Mouse (Mus musculus) embryonic facial prominence, embryonic 13.5 days (tissue): ENCODE data around the gene Hnrnpa0. TPM values are rescaled to one million over a fixed set of nuclear protein-coding genes. Genes with fewer than 3 reads are reported as not detected.

Experiments
- ATAC-seq: fragments of 200-750 bp; cut with Nextera tagmentation; 2 replicates; pipeline ENCODE4 v1.8.0; 2017; ENCODE audit warnings: low read depth; ENCODE audit not compliant: insufficient number of reproducible peaks, insufficient read depth, low FRiP score, low TSS enrichment
- H3K27ac ChIP-seq: fragments of 300-500 bp; sonication (generic); 2 replicates; pipeline ENCODE4 v1.5.1; 2015; ENCODE audit warnings: moderate library complexity, mild to moderate bottlenecking, inconsistent platforms
- H3K27me3 ChIP-seq: fragments of 300-500 bp; sonication (generic); 2 replicates; pipeline ENCODE4 v1.6.1; 2015; ENCODE audit warnings: mild to moderate bottlenecking, inconsistent platforms
- H3K36me3 ChIP-seq: fragments of 300-500 bp; sonication (generic); 2 replicates; pipeline ENCODE4 v1.6.1; 2015; ENCODE audit warnings: mild to moderate bottlenecking, inconsistent platforms
- H3K4me1 ChIP-seq: fragments of 300-500 bp; sonication (generic); 2 replicates; pipeline ENCODE4 v1.6.1; 2015; ENCODE audit warnings: inconsistent platforms
- H3K4me2 ChIP-seq: fragments of 300-500 bp; sonication (generic); 2 replicates; pipeline ENCODE4 v1.6.1; 2015; ENCODE audit warnings: moderate library complexity, mild to moderate bottlenecking, inconsistent platforms
- H3K4me3 ChIP-seq: fragments of 300-500 bp; sonication (generic); 2 replicates; pipeline ENCODE4 v1.5.1; 2015; ENCODE audit warnings: mild to moderate bottlenecking, inconsistent platforms
- H3K9ac ChIP-seq: fragments of 300-500 bp; sonication (generic); 2 replicates; pipeline ENCODE4 v1.6.1; 2015; ENCODE audit warnings: mild to moderate bottlenecking, inconsistent platforms
- H3K9me3 ChIP-seq: fragments of 300-500 bp; sonication (generic); 2 replicates; pipeline ENCODE4 v1.6.1; 2016; ENCODE audit warnings: inconsistent platforms
- WGBS: fragments of 180-500 bp; shearing (Covaris S2); methylation state at CpG from one replicate; pipeline ENCODE4 v1.1.7; 2015; ENCODE audit warnings: mixed read lengths; 5-methylcytosine and 5-hydroxymethylcytosine counted together
- polyA plus RNA-seq: library from polyadenylated mRNA; unstranded; fragments of >200 nt; fragmentation: Nextera tagmentation; extraction: Ambion mirVana; gene quantifications from 2 replicates; pipeline ENCODE4 v1.2.1, GENCODE M21; 2015

Hnrnpa0 gene
- polyA plus RNA-seq, result 58.5 and 64.2 TPM in 2 replicates

GRCm38 (mm10) chr13:58128396-58128767, at the start of gene Hnrnpa0:
Hnrnpa0 (minus strand) TSS chr13:58128556.
- Histone ChIP-seq H3K4me1 (peaks cover 26% of the 10 kb centered on the region), H3K27ac (peak within 1 kb of the TSS; percentile 99), H3K27me3 (no peaks in the 10 kb centered on the region), H3K4me2 (peak within 1 kb of the TSS; percentile 74), H3K4me3 (peak within 1 kb of the TSS; percentile 98), H3K9me3 (no peaks in the 10 kb centered on the region), H3K9ac (peak within 1 kb of the TSS; percentile 100), H3K36me3 (peaks cover 3% of the 10 kb centered on the region)
- under 1% methylated on average over 38 of the region's 62 CpGs for WGBS
- peak; percentile 93 for ATAC-seq

GRCm38 (mm10) chr13:58177511-58178208, 49.3 kb upstream of the Hnrnpa0 start:
- 92% methylated on average over 9 of the region's 9 CpGs for WGBS
- Histone ChIP-seq H3K9me3 (no peaks in the 10 kb centered on the region), H3K4me2 (no peak overlapping the region), H3K4me3 (no peak overlapping the region), H3K9ac (no peak overlapping the region), H3K4me1 (no peaks in the 10 kb centered on the region), H3K36me3 (peaks cover 82% of the 10 kb centered on the region), H3K27ac (no peak overlapping the region), H3K27me3 (no peaks in the 10 kb centered on the region)
- no peak for ATAC-seq

- ATAC-seq, result no peak
- no peak overlapping the region for H3K4me3 ChIP-seq
- H3K9ac ChIP-seq, result no peak overlapping the region
- WGBS, result 94% methylated on average over 3 of the region's 3 CpGs
- no peak overlapping the region for H3K27ac ChIP-seq
- H3K4me2 ChIP-seq, result no peak overlapping the region
- no peaks in the 10 kb centered on the region for H3K4me1 ChIP-seq
- H3K36me3 ChIP-seq, result peaks cover 75% of the 10 kb centered on the region
- no peaks in the 10 kb centered on the region for H3K27me3 ChIP-seq
- H3K9me3 ChIP-seq, result no peaks in the 10 kb centered on the region
These were observed 47.7 kb upstream of the Hnrnpa0 start for GRCm38 (mm10) chr13:58176105-58176504.

GRCm38 (mm10) chr13:58168119-58168518, 39.8 kb upstream of the Hnrnpa0 start:
- Histone ChIP-seq H3K4me1 (no peaks in the 10 kb centered on the region), H3K27me3 (no peaks in the 10 kb centered on the region), H3K27ac (no peak overlapping the region), H3K4me3 (no peak overlapping the region), H3K9ac (no peak overlapping the region), H3K36me3 (peaks cover 51% of the 10 kb centered on the region), H3K4me2 (no peak overlapping the region), H3K9me3 (no peaks in the 10 kb centered on the region)
- ATAC-seq, result no peak

- Histone ChIP-seq H3K4me3 (no peak overlapping the region), H3K27me3 (no peaks in the 10 kb centered on the region), H3K9me3 (0 out of 2 replicates have a peak, but pooled peaks cover 3% of the 10 kb centered on the region), H3K36me3 (peaks cover 55% of the 10 kb centered on the region), H3K9ac (no peak overlapping the region), H3K4me2 (no peak overlapping the region), H3K27ac (no peak overlapping the region), H3K4me1 (peaks cover 2% of the 10 kb centered on the region; the same call in 1 of the 2 replicates)
- no peak for ATAC-seq
- 93% methylated on average over 12 of the region's 12 CpGs for WGBS
These were observed 35.0 kb upstream of the Hnrnpa0 start for GRCm38 (mm10) chr13:58163343-58163742.

- 97% methylated on average over 15 of the region's 15 CpGs for WGBS
- Histone ChIP-seq H3K9ac (no peak overlapping the region), H3K4me2 (no peak overlapping the region), H3K4me1 (peaks cover 8% of the 10 kb centered on the region; the same call in 1 of the 2 replicates), H3K9me3 (0 out of 2 replicates have a peak, but pooled peaks cover 3% of the 10 kb centered on the region), H3K27me3 (no peaks in the 10 kb centered on the region), H3K27ac (no peak overlapping the region), H3K36me3 (peaks cover 47% of the 10 kb centered on the region), H3K4me3 (no peak overlapping the region)
- no peak for ATAC-seq
These were observed 32.4 kb upstream of the Hnrnpa0 start for GRCm38 (mm10) chr13:58160761-58161160.

GRCm38 (mm10) chr13:58158099-58158912, 29.9 kb upstream of the Hnrnpa0 start:
- Histone ChIP-seq H3K9ac (peak overlapping the region; percentile 79), H3K4me2 (peak overlapping the region; percentile 95), H3K36me3 (peaks cover 33% of the 10 kb centered on the region), H3K27ac (peak overlapping the region; percentile 60; the same call in 1 of the 2 replicates), H3K4me3 (peak overlapping the region; percentile 68), H3K27me3 (no peaks in the 10 kb centered on the region), H3K9me3 (0 out of 2 replicates have a peak, but pooled peaks cover 3% of the 10 kb centered on the region), H3K4me1 (peaks cover 8% of the 10 kb centered on the region; the same call in 1 of the 2 replicates)
- ATAC-seq, result peak; percentile 39; the same call in 1 of the 2 replicates
- 10% methylated on average over 16 of the region's 16 CpGs for WGBS

GRCm38 (mm10) chr13:58157447-58158098, 29.2 kb upstream of the Hnrnpa0 start, which contains the start of gene Idnk:
Idnk (plus strand) TSS chr13:58157649.
- Histone ChIP-seq H3K9me3 (0 out of 2 replicates have a peak, but pooled peaks cover 3% of the 10 kb centered on the region), H3K4me3 (peak within 1 kb of the TSS; percentile 68), H3K27me3 (no peaks in the 10 kb centered on the region), H3K36me3 (peaks cover 28% of the 10 kb centered on the region), H3K9ac (peak within 1 kb of the TSS; percentile 79), H3K4me2 (peak within 1 kb of the TSS; percentile 95), H3K27ac (peak within 1 kb of the TSS; percentile 60; the same call in 1 of the 2 replicates), H3K4me1 (peaks cover 8% of the 10 kb centered on the region; the same call in 1 of the 2 replicates)
- WGBS, result under 1% methylated on average over 30 of the region's 30 CpGs
- ATAC-seq, result peak; percentile 74

- Histone ChIP-seq H3K4me2 (peak overlapping the region; percentile 95), H3K9ac (peak overlapping the region; percentile 79), H3K27ac (no peak overlapping the region), H3K4me1 (peaks cover 8% of the 10 kb centered on the region; the same call in 1 of the 2 replicates), H3K27me3 (no peaks in the 10 kb centered on the region), H3K36me3 (peaks cover 25% of the 10 kb centered on the region), H3K4me3 (peak overlapping the region; percentile 68), H3K9me3 (0 out of 2 replicates have a peak, but pooled peaks cover 3% of the 10 kb centered on the region)
- 21% methylated on average over 8 of the region's 8 CpGs for WGBS
- ATAC-seq, result no peak
These were observed 28.7 kb upstream of the Hnrnpa0 start for GRCm38 (mm10) chr13:58157036-58157435.

- peaks cover 8% of the 10 kb centered on the region; the same call in 1 of the 2 replicates for H3K4me1 ChIP-seq
- no peak overlapping the region for H3K4me2 ChIP-seq
- H3K27me3 ChIP-seq, result no peaks in the 10 kb centered on the region
- ATAC-seq, result no peak
- peaks cover 15% of the 10 kb centered on the region for H3K36me3 ChIP-seq
- WGBS, result 91% methylated on average over 2 of the region's 2 CpGs
- no peak overlapping the region for H3K9ac ChIP-seq
- H3K9me3 ChIP-seq, result no peaks in the 10 kb centered on the region
- H3K27ac ChIP-seq, result no peak overlapping the region
- no peak overlapping the region for H3K4me3 ChIP-seq
These were observed 27.7 kb upstream of the Hnrnpa0 start for GRCm38 (mm10) chr13:58156031-58156430.

GRCm38 (mm10) chr13:58150442-58150841, 22.1 kb upstream of the Hnrnpa0 start:
- Histone ChIP-seq H3K36me3 (no peaks in the 10 kb centered on the region), H3K4me3 (no peak overlapping the region), H3K27ac (no peak overlapping the region), H3K9ac (no peak overlapping the region), H3K27me3 (no peaks in the 10 kb centered on the region), H3K9me3 (no peaks in the 10 kb centered on the region), H3K4me1 (peaks cover 9% of the 10 kb centered on the region), H3K4me2 (no peak overlapping the region)
- WGBS, result 81% methylated on average over 11 of the region's 11 CpGs
- ATAC-seq, result no peak
